Mouse (Mus musculus) neural tube, embryonic 12.5 days (tissue): ENCODE measurements at regions not wholly inside any gene's neighbourhood (a gene's known extent, or its start where the extent isn't known, plus 50 kb on each side); places are given as distances from the start of the nearest gene placed in this dataset.

Experiments
- ATAC-seq: fragments of 200-750 bp; cut with Nextera tagmentation; 2 replicates; pipeline ENCODE4 v1.8.0; 2017; ENCODE audit warnings: low read depth, mild to moderate bottlenecking, moderate TSS enrichment, moderate library complexity; ENCODE audit not compliant: low FRiP score
- H3K27ac ChIP-seq: fragments of 300-500 bp; sonication (generic); 2 replicates; pipeline ENCODE4 v1.5.1; 2016
- H3K27me3 ChIP-seq: fragments of 300-500 bp; sonication (generic); replicated peaks from 2 replicates; pipeline ENCODE4 v1.6.1; 2016; ENCODE audit warnings: mild to moderate bottlenecking
- H3K36me3 ChIP-seq: fragments of 300-500 bp; sonication (generic); 2 replicates; pipeline ENCODE4 v1.6.1; 2016; ENCODE audit warnings: mild to moderate bottlenecking
- H3K4me1 ChIP-seq: fragments of 300-500 bp; sonication (generic); 2 replicates; pipeline ENCODE4 v1.6.1; 2016
- H3K4me2 ChIP-seq: fragments of 300-500 bp; sonication (generic); replicated peaks from 2 replicates; pipeline ENCODE4 v1.6.1; 2016; ENCODE audit warnings: mild to moderate bottlenecking
- H3K4me3 ChIP-seq: fragments of 300-500 bp; sonication (generic); 2 replicates; pipeline ENCODE4 v1.5.1; 2016
- H3K9ac ChIP-seq: fragments of 300-500 bp; sonication (generic); 2 replicates; pipeline ENCODE4 v1.6.1; 2016; ENCODE audit warnings: mild to moderate bottlenecking
- H3K9me3 ChIP-seq: fragments of 300-500 bp; sonication (generic); 2 replicates; pipeline ENCODE4 v1.6.1; 2016; ENCODE audit warnings: mild to moderate bottlenecking
- WGBS: fragments of 180-500 bp; shearing (Covaris S2); methylation state at CpG from one replicate; pipeline ENCODE4 v1.1.7; 2016; 5-methylcytosine and 5-hydroxymethylcytosine counted together

DNA sequence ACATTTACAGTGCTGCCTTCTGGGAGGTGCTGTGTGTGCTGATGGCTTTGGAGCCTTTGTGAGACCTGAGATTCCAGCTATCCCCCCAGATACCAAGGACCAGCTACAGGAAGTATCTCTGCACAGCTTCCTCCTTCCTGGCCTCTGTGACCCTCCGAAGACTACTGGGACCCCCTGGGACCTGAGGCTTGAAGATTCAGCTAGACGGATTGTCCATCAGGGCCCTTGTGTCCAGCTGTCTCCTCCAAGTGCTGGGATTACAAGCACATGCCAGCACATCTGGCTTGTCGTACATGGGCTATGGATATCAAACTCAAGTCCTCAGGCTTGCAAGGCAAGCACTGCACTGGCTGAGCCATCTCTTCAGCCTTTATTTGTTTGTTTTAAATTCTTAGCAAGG, 71.7 kb upstream of the Mpp6 start:
- WGBS: 52% methylated on average over 3 of the region's 3 CpGs
- Histone ChIP-seq H3K4me2 (no peak overlapping the region), H3K9ac (no peak overlapping the region), H3K9me3 (no peaks in the 10 kb centered on the region), H3K4me3 (no peak overlapping the region), H3K4me1 (peaks cover 2% of the 10 kb centered on the region; the same call in 1 of the 2 replicates), H3K27me3 (no peaks in the 10 kb centered on the region), H3K36me3 (no peaks in the 10 kb centered on the region), H3K27ac (no peak overlapping the region)
- no peak for ATAC-seq

DNA sequence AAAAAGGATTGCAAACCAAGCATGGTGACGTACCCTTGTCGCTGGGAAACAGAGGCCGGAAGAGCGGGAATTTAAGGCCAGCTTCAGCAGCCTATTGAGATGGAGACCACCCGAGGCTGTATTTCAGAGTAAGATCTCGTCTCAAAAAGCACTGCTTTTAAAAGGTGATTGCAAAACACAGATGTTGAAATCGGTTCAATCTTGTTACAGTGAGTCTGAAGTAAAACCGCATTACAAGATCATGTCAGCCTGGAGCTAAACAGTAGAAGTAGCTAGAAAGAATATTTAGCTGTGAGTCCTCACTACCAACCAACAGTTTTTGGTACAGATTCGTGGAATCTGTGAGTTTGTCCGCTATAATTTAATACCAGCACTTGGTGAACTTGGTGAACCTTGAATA, 69.0 kb upstream of the Mpp6 start:
- Histone ChIP-seq H3K4me3 (no peak overlapping the region), H3K9ac (no peak overlapping the region), H3K4me1 (no peaks in the 10 kb centered on the region; the same call in 1 of the 2 replicates), H3K36me3 (no peaks in the 10 kb centered on the region), H3K27me3 (no peaks in the 10 kb centered on the region), H3K27ac (no peak overlapping the region), H3K9me3 (no peaks in the 10 kb centered on the region), H3K4me2 (no peak overlapping the region)
- ATAC-seq: no peak
- WGBS: 63% methylated on average over 10 of the region's 10 CpGs

DNA sequence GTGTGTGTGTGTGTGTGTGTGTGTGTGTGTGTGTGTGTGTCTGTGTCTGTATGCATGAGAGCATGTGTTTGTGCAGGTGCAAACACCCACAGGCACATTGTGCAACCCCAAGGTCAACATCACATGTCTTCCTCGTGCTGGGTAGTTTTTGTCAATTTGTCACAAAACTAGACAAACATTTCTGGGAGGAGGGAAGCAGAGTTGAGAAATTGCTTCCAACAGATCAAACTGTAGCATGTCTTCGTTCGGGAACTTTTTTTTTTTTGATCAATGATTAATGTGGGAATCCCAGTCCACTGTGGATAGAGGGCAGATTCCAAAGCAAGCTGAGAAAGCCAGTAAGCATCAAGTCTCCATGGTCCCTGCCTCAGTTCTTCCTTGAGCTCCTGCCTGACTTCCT, 67.9 kb upstream of the Mpp6 start:
- no peak for ATAC-seq
- Histone ChIP-seq H3K9me3 (no peaks in the 10 kb centered on the region), H3K4me1 (no peaks in the 10 kb centered on the region; the same call in 1 of the 2 replicates), H3K27me3 (no peaks in the 10 kb centered on the region), H3K27ac (no peak overlapping the region), H3K36me3 (no peaks in the 10 kb centered on the region), H3K4me2 (no peak overlapping the region), H3K4me3 (no peak overlapping the region), H3K9ac (no peak overlapping the region)
- WGBS: 61% methylated on average over 3 of the region's 3 CpGs

DNA sequence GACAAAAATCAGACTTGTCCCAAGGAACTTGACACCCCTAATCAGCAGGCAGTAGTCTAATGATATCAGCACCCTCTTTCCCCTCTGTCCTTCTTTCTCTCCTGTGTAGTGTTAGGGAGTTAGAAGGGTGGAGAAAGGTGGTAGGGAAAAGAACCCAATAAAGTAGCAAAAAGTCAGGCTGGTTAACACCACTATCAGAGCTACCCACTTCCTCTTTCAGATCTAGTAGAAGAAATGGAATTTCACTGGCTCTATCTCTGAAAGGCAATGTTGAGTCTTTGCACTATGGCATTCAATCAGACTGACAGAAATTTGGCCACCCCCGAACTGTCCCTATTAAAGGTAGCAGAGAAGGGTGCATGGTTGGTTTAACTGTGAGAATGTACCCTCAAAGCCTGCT, 65.9 kb upstream of the Mpp6 start:
- no peak for ATAC-seq
- Histone ChIP-seq H3K9me3 (no peaks in the 10 kb centered on the region), H3K36me3 (no peaks in the 10 kb centered on the region), H3K9ac (no peak overlapping the region), H3K27me3 (no peaks in the 10 kb centered on the region), H3K4me3 (no peak overlapping the region), H3K27ac (no peak overlapping the region), H3K4me1 (no peaks in the 10 kb centered on the region; the same call in 1 of the 2 replicates), H3K4me2 (no peak overlapping the region)
- WGBS: 95% methylated on average over 1 of the region's 1 CpGs

DNA sequence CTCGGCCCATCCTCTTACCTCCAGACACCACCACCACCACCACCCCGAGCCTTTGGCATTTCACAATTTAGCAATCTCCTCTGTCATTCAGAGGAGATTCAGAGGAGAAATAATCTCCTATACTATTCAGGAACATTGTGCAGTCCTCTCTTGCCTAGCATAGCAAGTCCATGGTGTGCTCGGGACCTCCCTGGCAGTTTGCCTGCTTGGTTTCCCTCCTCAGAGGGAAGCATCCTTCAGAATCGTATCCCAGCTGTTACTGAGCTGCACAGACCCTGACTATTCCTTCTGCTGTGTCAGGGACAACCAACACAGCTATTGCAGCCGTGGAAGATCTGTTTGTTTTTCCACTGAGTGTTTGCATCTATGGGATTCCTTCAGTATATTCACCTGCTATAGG, 63.3 kb upstream of the Mpp6 start:
- Histone ChIP-seq H3K9me3 (no peaks in the 10 kb centered on the region), H3K27me3 (no peaks in the 10 kb centered on the region), H3K4me2 (no peak overlapping the region), H3K36me3 (no peaks in the 10 kb centered on the region), H3K4me3 (no peak overlapping the region), H3K27ac (no peak overlapping the region), H3K4me1 (no peaks in the 10 kb centered on the region), H3K9ac (no peak overlapping the region)
- ATAC-seq: no peak
- WGBS: 76% methylated on average over 5 of the region's 5 CpGs

DNA sequence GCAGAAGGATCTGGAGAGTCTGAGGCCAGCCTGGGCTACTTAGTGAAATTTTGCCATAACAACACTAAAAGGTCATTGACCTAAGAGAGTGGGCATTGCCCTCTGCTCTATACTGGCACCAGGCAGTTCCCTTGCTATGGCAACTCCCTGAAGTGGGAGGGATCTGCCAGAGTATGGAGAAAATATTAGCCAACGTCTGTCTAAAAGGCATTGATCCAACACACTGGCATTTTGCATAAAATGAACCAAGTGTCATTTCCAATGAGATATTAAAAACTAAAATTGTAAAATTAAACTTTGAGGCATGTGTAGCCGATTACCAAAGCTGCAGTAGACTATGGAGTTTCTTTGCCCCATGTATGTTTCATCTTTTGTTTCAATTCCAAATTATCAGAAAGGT, 57.6 kb upstream of the Mpp6 start:
- H3K9me3 ChIP-seq: no peaks in the 10 kb centered on the region
- H3K27me3 ChIP-seq: no peaks in the 10 kb centered on the region
- no peaks in the 10 kb centered on the region for H3K36me3 ChIP-seq
- H3K4me2 ChIP-seq: no peak overlapping the region
- no peak overlapping the region for H3K27ac ChIP-seq
- no peak overlapping the region for H3K4me3 ChIP-seq
- 0 out of 2 replicates have a peak, but pooled peaks cover 2% of the 10 kb centered on the region for H3K4me1 ChIP-seq
- no peak for ATAC-seq
- H3K9ac ChIP-seq: no peak overlapping the region
- 89% methylated on average over 2 of the region's 2 CpGs for WGBS

DNA sequence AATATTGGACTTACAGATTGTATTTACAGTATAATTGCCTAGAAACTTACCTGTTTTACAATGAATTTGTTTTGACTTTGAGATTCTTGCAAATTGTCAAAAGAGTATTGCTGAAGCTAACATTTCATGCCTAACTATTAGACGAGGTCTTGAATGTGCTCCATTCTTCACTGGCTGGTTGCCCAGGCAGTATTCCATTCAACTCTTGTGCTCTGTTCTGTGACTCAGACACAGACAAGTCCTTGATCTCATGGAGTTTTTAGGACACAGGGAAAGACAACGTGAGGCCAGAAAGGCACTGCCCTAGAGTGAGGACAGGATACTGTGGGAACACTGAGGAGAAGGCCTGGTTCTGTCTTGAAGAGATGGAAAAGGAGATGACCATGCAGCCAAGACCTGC, 57.0 kb upstream of the Mpp6 start:
- Histone ChIP-seq H3K27ac (no peak overlapping the region), H3K9ac (no peak overlapping the region), H3K9me3 (no peaks in the 10 kb centered on the region), H3K27me3 (no peaks in the 10 kb centered on the region), H3K4me3 (no peak overlapping the region), H3K4me1 (0 out of 2 replicates have a peak, but pooled peaks cover 2% of the 10 kb centered on the region), H3K4me2 (no peak overlapping the region), H3K36me3 (no peaks in the 10 kb centered on the region)
- WGBS: 62% methylated on average over 2 of the region's 2 CpGs
- no peak for ATAC-seq

DNA sequence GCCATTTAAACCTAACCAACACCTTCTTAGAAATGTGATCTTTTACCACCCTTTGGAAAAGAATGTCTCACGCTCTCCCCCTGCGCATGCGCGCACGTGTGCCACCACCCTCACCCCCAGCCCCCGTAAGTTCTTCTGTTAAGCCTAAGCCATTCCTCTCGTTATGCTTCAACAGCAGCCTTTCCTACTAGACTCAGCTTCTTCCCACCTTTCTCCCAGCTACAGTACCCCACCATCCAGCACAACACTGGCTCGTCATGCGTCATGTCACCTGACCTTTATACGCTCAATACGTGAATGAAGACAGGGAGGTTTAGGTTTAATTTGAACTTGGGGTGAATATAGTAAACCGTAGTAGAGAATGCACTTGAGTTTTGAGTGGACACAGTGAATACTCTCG, 55.8 kb upstream of the Mpp6 start:
- H3K4me1 ChIP-seq: 0 out of 2 replicates have a peak, but pooled peaks cover 2% of the 10 kb centered on the region
- no peak overlapping the region for H3K27ac ChIP-seq
- 65% methylated on average over 13 of the region's 13 CpGs for WGBS
- no peak overlapping the region for H3K9ac ChIP-seq
- H3K27me3 ChIP-seq: no peaks in the 10 kb centered on the region
- peak overlapping the region; percentile 10 for H3K4me2 ChIP-seq
- no peaks in the 10 kb centered on the region for H3K9me3 ChIP-seq
- no peak overlapping the region for H3K4me3 ChIP-seq
- no peaks in the 10 kb centered on the region for H3K36me3 ChIP-seq
- no peak for ATAC-seq

DNA sequence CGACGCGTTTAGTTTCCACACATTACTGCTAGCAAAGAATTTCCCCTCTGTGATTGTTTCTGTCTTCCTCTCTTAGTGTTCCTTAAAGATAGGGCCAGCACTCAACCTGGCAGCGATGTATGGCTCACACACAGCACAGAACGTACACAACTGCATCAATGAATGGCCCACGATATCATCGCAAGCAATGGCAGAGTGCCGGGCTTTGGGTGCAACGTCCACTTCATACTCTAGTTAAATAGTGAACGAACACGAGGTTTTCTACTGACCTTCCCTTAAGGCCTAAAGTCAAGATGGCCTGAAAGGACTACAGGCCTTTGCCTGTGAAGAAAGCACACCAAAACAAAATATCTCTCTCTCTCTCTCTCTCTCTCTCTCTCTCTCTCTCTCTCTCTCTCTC, 51.4 kb upstream of the Mpp6 start:
- 89% methylated on average over 11 of the region's 11 CpGs for WGBS
- no peaks in the 10 kb centered on the region for H3K36me3 ChIP-seq
- H3K9ac ChIP-seq: no peak overlapping the region
- H3K27me3 ChIP-seq: no peaks in the 10 kb centered on the region
- no peaks in the 10 kb centered on the region for H3K9me3 ChIP-seq
- H3K4me3 ChIP-seq: no peak overlapping the region
- no peak overlapping the region for H3K27ac ChIP-seq
- H3K4me1 ChIP-seq: 0 out of 2 replicates have a peak, but pooled peaks cover 2% of the 10 kb centered on the region
- no peak for ATAC-seq
- no peak overlapping the region for H3K4me2 ChIP-seq

DNA sequence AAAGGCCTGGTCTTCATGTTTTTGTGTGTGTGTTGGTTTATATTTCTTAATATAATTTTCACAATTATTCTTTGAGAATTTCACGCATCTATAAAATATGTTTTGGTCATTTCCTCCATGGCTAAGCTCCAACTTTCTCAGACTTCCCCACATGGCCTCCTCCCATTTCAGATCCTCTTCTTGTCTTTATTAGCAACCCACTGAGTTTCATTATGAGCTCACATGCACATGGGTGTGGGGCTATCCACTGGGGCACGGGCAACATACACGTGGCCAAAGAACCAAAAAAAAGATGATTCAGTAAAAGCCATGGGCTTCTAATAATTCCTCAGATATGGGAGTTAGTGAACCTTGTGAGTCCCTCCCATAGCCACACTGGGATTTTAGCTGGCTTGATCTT, 50.1 kb upstream of the Mpp6 start:
- H3K27me3 ChIP-seq: no peaks in the 10 kb centered on the region
- no peaks in the 10 kb centered on the region for H3K9me3 ChIP-seq
- H3K4me3 ChIP-seq: no peak overlapping the region
- no peak overlapping the region for H3K27ac ChIP-seq
- no peaks in the 10 kb centered on the region for H3K36me3 ChIP-seq
- H3K9ac ChIP-seq: no peak overlapping the region
- no peak for ATAC-seq
- no peak overlapping the region for H3K4me2 ChIP-seq
- 94% methylated on average over 3 of the region's 3 CpGs for WGBS
- H3K4me1 ChIP-seq: no peaks in the 10 kb centered on the region
